Mouse (Mus musculus) heart, postnatal 0 days (tissue): Measurements from ENCODE around the gene Tsks.

Source experiments
- CTCF ChIP-seq: IDR thresholded peaks from 2 replicates; pipeline ENCODE4 v1.5.1; 2016; ENCODE audit warnings: antibody characterized with exemption, control low read depth, low read depth
- EP300 ChIP-seq: IDR thresholded peaks from 2 replicates; pipeline ENCODE4 v1.6.1; 2016; ENCODE audit warnings: antibody characterized with exemption, low read depth

GRCm38 (mm10) chr7:44914396-44914795 is 28.6 kb upstream of the Tsks start:
- TF ChIP-seq CTCF (no peak), EP300 (no peak)
